Mouse (Mus musculus): ENCODE data around the gene Ebpl.

Gene Ebpl

DNA sequence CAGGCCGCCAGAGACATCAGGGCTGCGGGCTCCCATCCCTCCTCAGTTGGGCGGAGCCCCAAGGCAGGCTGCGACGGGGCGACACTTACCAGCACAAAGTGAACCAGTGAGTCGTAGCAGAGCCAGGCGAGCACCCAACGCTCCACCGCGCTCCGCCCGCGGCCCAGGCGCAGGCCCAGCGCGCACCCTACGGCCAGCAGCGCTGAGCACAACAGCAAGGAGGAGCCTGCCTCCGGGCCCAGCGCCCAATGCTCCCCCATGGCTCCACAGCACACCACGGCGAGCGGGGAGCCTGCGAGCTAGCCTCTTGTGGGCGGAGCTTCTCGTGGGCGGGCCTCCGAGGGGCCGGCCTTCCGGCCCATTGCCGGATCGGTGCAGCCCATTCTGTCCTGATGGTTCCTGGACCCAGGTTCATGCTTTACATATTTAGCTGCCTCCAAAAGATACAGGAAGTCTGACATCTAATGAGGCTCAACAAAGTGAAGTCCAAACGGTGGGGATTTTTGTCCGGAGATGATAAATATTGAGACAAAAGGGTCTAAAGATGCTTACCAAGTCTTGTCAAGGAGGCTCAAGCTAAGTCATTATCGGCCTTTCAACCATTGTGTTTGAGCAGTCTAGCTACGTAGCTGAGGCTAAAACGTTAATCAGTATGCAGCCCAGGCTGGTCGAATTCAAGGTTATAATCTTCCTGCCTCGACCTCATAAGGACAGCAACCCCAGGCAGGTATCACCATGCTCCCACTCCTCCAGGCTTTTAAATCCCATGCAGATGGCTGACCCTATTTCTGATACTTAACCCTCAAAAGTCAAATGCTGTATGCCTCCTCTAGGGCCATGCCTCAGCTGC lies at the start of gene Ebpl:
TSS of gene Ebpl (minus strand) at position 309 of the 850 bp plus-strand sequence.
- in situ Hi-C loops (cut with MboI, MseI) = no loop called here

DNA sequence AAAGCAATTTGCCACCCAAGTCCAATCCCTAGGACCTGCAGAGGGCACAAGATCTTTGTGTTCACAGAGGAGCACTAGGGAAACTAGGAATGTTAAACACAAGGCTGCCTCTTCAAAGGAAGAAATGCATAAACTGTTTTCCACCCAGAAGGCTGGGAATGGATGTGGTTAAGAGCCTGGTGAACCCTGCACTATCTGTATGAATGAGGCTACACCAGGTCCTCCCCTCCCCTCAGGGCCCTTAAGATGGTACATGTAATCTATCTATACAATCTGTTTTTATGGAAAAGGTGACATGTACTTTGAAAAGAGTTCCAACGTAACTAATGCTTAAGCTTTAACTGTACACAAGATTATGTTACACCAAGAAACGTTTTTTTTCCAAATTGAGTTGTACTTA lies 49.8 kb upstream of the Ebpl start:
- in situ Hi-C loops (cut with MboI, MseI) = no loop called here

DNA sequence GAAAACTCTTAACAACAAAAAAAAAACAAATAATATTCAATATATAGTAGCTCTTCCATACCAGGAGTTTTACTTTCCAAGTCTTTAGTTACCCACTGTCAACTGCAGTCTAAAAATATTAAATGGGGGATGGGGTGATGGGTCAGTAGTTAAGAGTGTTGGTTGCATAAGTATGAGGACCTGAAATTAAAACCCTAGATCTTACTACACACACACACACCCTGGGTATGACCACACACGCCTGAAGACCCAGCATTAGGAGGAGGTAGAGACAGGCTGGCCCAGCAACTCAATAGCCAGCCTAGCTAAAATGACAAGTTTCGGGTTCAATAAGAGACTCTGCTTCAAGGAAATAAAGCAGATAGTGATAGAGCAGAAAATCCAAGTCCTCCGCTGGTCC lies 46.8 kb upstream of the Ebpl start:
- in situ Hi-C loops (cut with MboI, MseI) = no loop called here

DNA sequence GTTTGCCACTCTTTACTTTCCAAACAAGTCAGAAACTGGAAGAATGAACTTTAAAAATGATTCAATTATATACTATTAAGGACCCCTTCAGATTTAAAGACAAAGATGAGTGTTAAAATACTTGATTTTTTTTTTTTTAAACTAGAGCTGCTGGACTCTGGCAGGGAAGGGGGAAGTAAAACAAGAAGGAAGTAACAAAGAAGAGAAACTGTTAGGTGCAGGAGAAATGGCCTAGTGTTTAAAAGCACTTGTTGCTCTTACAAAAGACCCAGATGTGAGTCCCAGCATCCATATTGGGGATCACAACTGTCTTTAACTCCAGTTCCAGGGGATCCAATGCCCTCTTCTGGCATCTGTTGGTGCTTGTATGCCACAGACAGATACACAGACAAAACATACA lies 45.5 kb upstream of the Ebpl start:
- in situ Hi-C loops (cut with MboI, MseI) = no loop called here

DNA sequence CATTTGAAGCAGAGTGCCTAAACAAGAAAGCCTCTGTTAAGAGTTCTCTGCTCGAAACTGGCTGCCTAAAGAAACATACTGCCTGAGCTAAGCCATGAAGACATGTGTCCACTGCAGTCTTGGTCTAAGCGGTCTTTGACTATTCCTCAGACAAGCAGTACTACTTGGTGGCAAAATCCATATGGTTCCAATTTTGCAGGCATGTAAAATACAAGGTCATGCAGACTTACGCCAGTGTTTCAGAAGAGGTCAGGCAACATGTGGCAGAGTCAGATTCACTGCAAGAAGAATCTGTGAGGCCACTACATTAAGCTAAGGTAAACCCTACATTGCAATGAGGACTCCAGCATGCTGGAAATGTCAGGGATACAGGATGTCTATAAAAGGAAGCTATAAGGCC lies 44.7 kb upstream of the Ebpl start:
- in situ Hi-C loops (cut with MboI, MseI) = no loop called here

DNA sequence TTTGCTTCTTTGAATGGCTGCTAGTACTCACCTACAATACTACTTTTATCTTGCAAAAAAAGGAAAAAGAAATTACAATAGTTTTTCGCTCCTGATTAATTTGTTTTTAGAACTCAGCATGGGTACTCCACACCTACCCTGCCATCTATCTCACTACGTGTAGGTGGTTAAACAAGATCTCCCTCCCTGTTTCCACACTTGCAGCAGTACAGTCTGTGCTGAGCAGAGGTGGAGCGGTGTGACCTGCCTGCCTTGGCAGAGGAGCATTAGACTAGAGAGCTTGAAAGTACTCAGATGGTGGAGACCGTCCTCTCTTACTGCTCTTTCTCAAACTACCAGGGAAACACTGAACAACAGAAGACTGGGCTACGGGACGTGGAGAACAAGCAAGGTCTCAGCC lies 34.5 kb upstream of the Ebpl start:
- in situ Hi-C loops (cut with MboI, MseI) = no loop called here

DNA sequence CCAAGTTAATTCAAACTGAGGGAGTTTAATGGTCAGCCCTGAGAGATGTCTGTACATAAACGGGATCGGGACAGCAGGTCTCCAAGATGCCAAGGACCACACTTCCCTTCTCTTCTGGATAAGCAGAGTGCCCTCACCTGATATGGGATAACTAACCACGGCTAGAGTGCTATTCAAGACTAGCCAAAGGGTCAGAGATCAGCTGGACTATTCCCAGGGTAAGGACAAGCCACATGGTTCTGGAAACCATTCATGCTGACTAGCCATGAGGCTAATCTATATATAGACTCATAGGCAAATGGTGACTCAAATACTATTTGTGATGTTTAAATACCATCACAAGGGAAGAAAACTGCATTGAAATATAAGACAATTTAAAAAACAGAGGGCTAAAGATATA lies 30.3 kb upstream of the Ebpl start:
- in situ Hi-C loops (cut with MboI, MseI) = no loop called here

DNA sequence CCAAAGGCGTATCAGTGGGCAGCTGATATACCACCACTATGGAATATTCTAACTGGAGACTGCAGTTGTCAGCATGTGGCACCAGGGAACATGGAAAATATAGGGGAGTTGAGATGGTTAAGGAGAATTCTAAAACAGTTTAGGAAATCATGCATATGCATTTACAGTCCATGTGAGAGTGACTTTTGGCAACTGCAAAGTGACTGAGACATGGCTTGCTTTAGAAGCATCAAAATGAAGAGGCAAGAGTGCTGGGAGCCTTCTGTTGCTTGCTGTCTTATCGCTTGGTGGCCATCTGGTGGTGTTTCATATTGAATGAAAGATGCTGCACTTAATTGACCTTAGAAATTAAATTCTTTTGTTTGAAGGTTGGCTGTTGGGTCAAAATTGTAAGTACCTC lies 7.1 kb upstream of the Ebpl start:
- in situ Hi-C loops (cut with MboI, MseI) = no loop called here

DNA sequence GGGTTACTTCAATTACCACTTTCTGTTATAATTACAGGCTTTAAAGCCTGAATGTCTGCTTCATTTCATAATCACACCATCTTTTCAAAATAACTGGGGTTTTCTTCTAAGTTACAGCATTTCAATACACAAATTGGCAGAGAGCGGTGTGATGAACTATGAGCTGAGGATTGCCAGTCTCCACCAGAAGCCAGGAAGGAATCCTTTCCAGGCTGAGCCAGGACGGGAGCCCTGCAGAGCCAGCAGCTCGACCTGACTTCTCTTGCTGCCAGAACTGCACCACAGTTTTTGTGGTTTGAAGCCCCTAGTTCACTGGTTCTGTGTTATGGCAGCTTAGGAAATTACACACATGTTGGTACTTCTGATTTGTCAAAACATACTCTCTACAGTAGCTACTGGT lies 4.4 kb upstream of the Ebpl start:
- in situ Hi-C loops (cut with MboI, MseI) = no loop called here

DNA sequence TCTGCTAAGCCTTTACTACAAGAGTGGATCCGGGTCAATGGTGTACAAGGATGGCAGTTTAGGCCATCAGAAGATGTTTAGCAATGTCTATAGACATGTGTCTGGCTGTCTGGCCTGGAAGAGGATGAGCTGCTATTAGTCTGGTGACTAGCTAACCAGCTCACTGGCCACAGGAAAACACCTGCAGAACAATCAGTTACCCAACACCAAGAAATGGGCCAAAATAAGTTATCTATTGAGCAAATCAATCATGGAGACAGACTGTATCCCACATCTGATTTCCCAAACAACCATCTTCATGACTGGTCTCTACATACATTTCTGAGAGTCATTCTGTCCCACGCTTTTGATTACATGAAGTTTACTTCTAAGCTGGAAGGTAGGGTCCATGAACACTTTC lies 3.5 kb upstream of the Ebpl start:
- in situ Hi-C loops (cut with MboI, MseI) = no loop called here

DNA sequence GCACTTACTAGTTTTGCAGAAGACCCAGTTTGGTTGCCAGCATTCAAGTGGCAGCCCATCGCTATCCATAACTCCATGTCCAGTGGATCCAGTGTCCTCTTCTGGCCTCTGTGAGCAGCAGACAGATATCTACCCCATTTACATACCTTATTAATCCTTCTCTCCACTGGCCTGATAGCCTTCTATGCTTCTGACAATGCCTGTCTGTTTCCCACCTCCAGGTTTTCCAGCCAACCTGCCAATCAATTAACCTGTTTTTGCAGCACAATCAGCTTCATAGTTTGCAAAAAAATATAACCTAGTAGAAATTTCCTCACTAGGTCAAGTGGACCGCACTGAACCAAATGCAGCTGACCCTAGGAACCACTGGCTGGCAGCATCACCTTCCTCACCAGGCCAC lies 2.0 kb upstream of the Ebpl start:
- in situ Hi-C loops (cut with MboI, MseI) = no loop called here

DNA sequence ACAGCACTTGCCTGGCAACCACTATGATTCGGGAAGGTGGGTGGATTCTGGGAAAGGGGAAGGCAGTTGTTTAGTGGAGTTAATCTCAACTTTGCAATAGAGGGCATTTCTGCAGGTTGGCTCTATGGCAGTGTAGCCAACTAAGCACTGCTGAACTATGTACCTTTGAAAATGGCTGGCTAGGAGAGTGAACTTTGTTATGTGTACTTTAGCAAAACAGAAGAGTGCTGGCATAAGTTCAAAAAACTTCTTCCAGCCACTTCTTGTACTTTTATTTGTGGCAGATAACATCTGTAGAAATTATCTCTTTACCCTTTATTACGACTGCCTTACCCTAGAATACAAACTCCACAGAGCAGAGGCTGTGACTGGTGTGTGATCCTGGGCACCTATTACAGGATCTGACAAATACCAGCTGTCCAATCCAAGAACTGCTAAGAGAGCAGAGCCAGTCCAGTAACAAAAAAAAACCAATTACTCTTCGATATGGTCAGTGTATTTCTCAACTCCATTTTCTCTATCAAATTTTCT lies 807 bp upstream of the Ebpl start:
- in situ Hi-C loops (cut with MboI, MseI) = no loop called here

DNA sequence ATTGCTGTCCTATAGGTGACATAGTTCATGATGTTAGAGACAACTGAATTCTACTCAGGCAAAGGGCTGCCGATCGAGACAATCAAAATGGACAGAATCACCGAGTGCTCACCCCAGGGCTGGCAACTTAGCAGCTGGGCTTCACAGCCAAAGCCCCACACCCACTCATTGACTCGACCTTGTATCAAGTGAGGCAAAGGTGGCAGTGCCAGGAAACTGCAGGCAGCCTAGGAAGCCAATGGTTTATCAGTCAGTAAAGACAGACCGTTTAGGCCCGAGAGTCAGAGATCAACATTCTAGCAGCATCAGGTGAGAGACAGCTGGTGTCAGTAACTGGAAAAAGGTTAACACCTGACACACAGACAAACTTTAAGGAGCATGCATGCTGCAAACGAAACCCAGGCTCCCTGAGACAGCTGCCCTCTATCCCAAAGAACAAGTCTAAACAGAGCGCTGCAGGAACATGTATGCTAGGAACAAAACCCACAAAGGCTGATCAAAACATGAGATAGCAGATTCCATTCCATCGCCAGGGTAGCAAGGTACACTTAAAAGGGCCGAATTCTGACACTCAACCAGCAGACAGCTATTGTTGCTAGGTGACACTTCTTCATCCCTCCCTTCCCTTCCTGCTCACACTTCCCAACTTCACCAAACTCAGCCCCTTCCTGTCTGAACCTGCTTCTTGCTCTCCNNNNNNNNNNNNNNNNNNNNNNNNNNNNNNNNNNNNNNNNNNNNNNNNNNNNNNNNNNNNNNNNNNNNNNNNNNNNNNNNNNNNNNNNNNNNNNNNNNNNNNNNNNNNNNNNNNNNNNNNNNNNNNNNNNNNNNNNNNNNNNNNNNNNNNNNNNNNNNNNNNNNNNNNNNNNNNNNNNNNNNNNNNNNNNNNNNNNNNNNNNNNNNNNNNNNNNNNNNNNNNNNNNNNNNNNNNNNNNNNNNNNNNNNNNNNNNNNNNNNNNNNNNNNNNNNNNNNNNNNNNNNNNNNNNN lies 5.7 kb downstream of the Ebpl start:
- in situ Hi-C loops (cut with MboI, MseI) = no loop called here

DNA sequence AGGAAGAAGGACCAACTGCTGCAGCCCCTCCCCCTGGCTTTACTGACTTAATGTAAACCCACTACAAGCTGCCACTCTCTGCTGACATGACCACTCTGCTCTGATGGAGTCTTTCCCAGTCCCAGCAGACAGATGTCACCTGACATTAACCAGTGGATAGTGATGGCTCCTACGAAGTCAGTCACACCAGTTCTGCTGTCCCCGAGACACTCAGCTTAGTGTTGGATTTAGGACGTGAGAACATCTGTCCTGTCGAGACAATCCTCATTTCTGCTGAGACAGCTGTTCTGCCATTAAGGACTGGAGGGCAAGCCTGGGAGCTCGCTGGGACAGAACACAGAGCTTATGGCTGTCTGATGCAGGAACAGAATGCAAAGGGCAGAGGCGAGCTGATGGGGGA lies 9.4 kb downstream of the Ebpl start:
- in situ Hi-C loops (cut with MboI, MseI) = no loop called here

DNA sequence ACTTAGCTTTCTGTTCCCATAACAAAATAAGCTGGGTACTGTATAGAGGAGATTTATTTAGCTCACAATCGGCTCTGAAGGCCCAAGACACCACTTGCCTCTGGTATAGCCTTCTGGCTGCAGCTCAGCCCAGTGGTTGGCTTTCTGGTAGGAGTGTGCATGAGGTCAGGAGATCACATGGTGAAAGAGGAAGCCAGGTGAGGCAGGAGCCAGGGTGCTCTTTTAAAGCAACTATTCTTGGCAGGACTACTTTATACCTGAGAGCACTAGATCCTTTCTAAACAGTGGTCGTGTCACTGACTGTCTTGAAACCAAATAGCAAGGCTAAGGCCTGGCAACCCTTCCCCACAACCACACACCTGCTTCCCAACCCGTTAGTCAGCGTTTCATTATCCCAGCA lies 10.4 kb downstream of the Ebpl start:
- in situ Hi-C loops (cut with MboI, MseI) = no loop called here

DNA sequence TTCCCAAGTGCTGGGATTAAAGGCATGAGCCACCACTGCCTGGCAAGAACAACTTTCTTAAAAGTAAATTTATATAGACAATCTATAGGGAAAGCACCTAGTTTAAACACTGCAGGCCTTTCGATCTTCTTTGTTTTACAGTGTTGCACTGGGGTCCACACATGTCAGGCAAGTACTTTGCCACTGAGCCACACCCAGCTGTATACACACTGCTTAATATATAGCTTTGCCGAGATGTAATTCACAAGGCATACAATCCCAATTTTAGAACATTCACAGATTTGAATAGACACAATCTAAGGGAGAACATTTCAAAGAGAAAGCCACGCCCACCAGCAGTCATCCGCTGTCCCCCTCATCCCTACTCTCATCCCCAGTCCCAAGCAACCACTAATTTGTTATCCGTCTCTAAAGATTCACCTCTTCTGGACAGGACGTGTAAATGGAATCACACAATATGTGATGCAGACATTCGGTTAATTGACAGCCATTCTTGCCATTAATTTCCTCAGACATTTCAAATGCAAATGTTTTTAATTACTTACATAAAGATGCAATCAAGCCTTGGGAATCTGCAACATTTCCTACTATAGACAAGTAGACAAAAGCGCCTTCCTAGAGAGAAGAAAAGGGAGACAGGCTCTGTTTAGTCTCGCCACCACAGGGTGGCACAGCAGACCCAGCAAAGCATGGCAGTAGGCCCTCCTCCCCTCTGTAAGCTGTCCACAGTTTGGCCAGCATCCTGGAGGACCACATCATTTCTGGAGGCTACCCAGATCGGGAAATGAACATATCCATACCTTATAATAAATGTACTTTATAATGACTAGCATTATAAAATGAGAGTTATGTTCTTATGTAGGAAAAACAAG lies 13.2 kb downstream of the Ebpl start:
- in situ Hi-C loops (cut with MboI, MseI) = no loop called here

DNA sequence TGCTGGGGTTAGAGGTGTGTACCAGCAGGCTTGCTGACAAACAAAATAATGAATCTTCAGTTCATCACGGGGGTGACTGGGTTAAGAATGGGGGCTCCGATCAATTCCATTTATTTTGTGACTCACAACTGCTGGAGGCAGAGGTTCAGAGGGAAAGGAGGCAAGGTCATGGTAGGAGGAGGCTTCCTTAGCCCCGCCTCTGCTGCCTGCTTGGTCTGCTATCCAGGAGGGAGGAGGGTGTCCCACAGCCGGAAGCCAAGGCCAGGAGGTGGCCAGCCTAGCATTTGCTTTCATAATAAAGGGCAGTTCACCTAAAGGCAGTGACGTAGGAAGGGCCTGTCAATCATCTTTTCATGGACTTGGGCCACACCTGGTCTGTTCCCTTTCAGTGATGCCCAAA lies 15.6 kb downstream of the Ebpl start:
- in situ Hi-C loops (cut with MboI, MseI) = no loop called here

DNA sequence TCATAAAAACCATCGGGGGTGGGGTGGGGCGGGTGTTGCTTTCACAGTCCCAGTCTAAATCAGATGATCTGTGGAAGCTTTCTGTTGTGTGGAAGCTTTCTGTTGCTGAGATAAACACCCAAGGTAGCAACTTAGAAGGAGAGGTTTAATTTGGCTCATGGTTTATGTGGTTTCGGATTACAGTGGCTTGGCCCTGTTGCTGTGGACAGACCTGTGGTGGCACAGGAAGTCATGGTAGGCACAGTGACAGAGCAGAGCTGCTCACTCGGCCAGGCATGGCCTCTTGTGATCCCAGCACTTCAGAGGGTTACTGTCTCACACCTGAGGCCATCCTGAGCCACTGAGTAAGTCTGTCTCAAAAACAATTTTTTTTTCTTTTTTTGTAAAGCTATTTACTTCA lies 20.9 kb downstream of the Ebpl start:
- in situ Hi-C loops (cut with MboI, MseI) = no loop called here

DNA sequence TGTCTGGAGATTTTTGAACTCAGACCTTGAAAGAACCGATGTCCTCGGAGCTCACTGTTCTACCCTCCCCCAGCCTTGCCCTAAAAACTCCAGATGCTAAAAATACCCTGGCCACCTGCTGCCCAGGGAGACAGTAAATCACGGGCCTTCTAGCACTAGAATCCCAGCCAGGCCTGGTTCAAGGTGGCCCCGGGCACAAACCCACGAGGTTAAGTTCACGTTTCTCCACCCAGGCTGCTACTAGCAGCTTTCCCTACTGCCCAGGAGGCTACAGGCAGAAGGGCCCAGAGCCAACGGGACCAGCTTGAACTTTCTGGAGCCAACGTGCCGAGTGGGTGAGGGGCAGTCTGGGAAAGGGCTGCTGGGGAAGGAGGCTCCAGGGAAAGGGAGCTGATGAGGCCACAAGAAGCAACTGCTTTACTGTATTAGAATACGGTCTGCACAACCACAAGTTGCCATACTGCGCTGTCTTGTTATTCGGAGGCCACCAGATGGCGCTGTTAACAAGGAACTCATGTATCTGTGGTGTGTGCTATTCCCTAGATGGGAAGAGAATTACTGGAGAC lies 29.2 kb downstream of the Ebpl start:
- in situ Hi-C loops (cut with MboI, MseI) = loop anchor here (5.0 kb wide), 1 partner anchor 166 kb away; no protein-coding TSS in a partner anchor

DNA sequence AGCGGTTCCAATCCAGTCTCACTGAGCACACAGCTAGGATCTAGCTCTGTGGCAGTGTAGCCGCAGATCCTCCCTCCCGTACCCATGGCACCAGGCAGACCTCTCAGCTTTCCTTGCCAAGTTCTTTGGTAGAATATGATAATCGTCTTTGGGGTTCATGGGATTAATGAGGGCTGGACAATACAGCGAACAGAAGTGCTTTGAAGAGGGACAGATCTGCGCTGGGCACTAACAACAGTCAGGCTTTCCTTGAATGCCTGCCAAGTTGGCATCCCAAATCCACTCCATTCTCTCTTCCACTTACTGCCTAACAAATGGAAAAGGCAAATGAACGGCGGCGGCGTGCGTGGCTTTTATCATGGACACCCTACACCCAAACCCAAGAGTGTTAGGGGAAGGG lies 29.6 kb downstream of the Ebpl start:
- in situ Hi-C loops (cut with MboI, MseI) = loop anchor here (5.0 kb wide), 1 partner anchor 167 kb away; no protein-coding TSS in a partner anchor
